Mouse (Mus musculus): ENCODE measurements around the gene Srd5a1. TPM values are rescaled to one million over a fixed set of nuclear protein-coding genes. Genes with fewer than 3 reads are reported as not detected.
"Not testable (repeated sequence)": the region's sequence is repeated elsewhere in the genome, so short reads cannot be mapped to it uniquely, and the experiment has no call there.

Srd5a1 gene
- polyA plus RNA-seq, 2 experiments, result 15.9 to 43.4 TPM

DNA sequence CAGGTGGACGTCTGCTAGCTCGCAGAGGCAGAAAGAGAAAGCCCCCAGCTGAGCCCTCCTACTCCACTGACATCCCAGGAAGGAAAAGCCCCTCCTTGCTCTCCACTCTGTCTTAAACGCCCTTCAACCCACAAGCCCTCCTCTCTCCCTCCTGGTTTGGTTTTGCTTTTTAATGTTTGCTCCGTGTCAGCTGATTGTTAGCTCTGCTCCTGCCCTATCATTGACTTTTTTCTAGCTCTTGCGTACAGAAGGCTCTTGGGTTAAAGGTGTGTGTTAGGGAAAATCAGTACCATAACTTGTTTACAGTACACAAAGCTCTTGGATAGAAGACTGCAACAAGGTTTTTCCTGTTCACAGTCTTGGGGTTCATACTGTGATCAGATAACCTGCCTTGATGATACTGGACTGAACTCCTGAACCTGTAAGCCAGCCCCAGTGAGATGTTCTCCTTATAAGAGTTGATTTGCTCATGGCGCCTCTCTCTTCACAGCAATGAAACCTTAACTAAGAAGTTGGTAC lies 26.9 kb upstream of the Srd5a1 start:
- Histone ChIP-seq H3K9me3 (ENCODE audit: control insufficient read depth, low read length) (no peaks in the 10 kb centered on the region), H3K4me1 (ENCODE audit: control insufficient read depth, insufficient read depth, low read length) (no peaks in the 10 kb centered on the region), H3K9ac (ENCODE audit: low read depth, low read length, severe bottlenecking) (no peak overlapping the region), H3K4me3 (replicated peaks; ENCODE audit: low read length) (no peak overlapping the region), H3K27ac (replicated peaks; ENCODE audit: low read depth, low read length) (no peak overlapping the region), H3K27me3 (ENCODE audit: control insufficient read depth, insufficient read depth, low read length) (no peaks in the 10 kb centered on the region), H3K36me3 (ENCODE audit: control insufficient read depth, insufficient read depth, low read length) (peaks cover 52% of the 10 kb centered on the region), H3K4me2 (replicated peaks; ENCODE audit: low read depth, low read length, severe bottlenecking) (no peak overlapping the region)
- 82% methylated on average over 6 of the region's 6 CpGs for WGBS
- no peak for TF ChIP-seq POLR2A (IDR thresholded peaks at IDR 0.05; ENCODE audit: borderline replicate concordance, extremely low read depth, insufficient read depth, insufficient read length)
- ATAC-seq (ENCODE audit: low FRiP score, low read depth) (no peak), DNase-seq (ENCODE audit: low spot score) (no peak)

DNA sequence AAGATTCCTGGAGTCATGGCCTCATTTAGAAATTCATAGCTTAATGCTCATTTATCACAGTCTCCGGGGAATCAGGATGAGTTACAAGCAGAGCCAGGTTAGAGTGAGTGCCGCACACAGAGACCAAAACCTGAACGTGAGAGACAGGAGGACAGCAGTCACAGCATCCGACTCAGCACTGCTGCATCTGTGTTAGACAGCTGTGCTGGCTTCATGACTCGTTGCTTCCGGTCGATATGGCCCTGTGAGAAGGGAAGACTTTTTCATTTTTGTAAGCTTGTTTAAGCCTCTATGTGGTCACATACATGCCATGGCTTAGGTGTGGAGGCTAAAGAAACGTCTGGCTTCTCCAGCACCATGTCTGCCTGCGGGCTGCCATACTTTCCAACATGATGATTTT lies 26.4 kb upstream of the Srd5a1 start:
- H3K36me3 ChIP-seq (ENCODE audit: control insufficient read depth, insufficient read depth, low read length), result peaks cover 55% of the 10 kb centered on the region
- DNase-seq (ENCODE audit: low spot score), result no peak
- no peak overlapping the region for H3K9ac ChIP-seq (ENCODE audit: low read depth, low read length, severe bottlenecking)
- WGBS, result 94% methylated on average over 9 of the region's 9 CpGs
- no peaks in the 10 kb centered on the region for H3K9me3 ChIP-seq (ENCODE audit: control insufficient read depth, low read length)
- H3K27ac ChIP-seq (replicated peaks; ENCODE audit: low read depth, low read length), result no peak overlapping the region
- ATAC-seq (ENCODE audit: low FRiP score, low read depth), result no peak
- no peaks in the 10 kb centered on the region for H3K27me3 ChIP-seq (ENCODE audit: control insufficient read depth, insufficient read depth, low read length)
- H3K4me3 ChIP-seq (replicated peaks; ENCODE audit: low read length), result no peak overlapping the region
- H3K4me2 ChIP-seq (replicated peaks; ENCODE audit: low read depth, low read length, severe bottlenecking), result no peak overlapping the region
- no peak for TF ChIP-seq POLR2A (IDR thresholded peaks at IDR 0.05; ENCODE audit: borderline replicate concordance, extremely low read depth, insufficient read depth, insufficient read length)
- no peaks in the 10 kb centered on the region for H3K4me1 ChIP-seq (ENCODE audit: control insufficient read depth, insufficient read depth, low read length)

DNA sequence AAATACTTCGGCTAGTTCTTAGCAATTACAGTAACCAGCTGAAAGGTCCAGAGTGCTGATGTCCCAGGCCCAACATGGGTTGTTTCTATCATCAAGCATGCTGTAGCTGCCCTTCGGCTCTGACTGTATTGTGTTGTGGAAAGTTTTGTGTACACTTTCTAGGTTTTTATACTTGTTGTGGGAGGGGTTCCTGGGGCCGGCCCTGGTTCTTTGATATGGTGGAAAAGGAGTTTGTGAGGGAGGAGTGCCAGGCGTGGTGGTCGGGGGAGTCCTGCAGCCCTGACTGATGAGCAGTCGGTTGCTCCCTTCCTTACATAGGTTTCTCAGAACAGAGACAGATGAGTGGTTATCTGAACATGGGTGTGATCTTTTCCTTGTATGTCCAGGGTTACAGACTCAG lies 25.6 kb upstream of the Srd5a1 start:
- TF ChIP-seq POLR2A (IDR thresholded peaks at IDR 0.05; ENCODE audit: borderline replicate concordance, extremely low read depth, insufficient read depth, insufficient read length), result no peak
- ATAC-seq (ENCODE audit: low FRiP score, low read depth) (no peak), DNase-seq (ENCODE audit: low spot score) (no peak)
- Histone ChIP-seq H3K36me3 (ENCODE audit: control insufficient read depth, insufficient read depth, low read length) (peaks cover 64% of the 10 kb centered on the region), H3K4me3 (replicated peaks; ENCODE audit: low read length) (no peak overlapping the region), H3K27ac (replicated peaks; ENCODE audit: low read depth, low read length) (no peak overlapping the region), H3K4me2 (replicated peaks; ENCODE audit: low read depth, low read length, severe bottlenecking) (no peak overlapping the region), H3K4me1 (ENCODE audit: control insufficient read depth, insufficient read depth, low read length) (no peaks in the 10 kb centered on the region), H3K9me3 (ENCODE audit: control insufficient read depth, low read length) (no peaks in the 10 kb centered on the region), H3K9ac (ENCODE audit: low read depth, low read length, severe bottlenecking) (no peak overlapping the region), H3K27me3 (ENCODE audit: control insufficient read depth, insufficient read depth, low read length) (no peaks in the 10 kb centered on the region)
- WGBS, result 84% methylated on average over 6 of the region's 6 CpGs

DNA sequence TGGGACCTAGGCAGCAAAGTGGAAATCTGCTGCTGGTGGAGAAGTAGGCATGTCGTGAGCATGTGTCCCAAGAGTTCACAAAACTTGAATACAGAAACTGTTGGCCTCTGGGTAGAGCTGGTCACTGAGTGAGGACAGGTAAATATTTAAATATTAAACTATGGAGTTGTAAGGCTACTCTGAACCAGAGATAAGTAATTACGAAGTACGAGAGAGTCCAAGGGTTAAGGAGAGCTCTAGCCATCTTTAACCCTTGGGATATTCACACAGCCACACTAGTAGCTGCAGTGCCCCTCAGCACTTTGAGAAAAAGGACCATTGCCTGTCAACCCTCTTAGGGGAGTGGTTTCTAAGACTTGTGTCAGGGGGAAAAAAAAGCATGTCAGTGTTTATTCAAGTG lies 25.1 kb upstream of the Srd5a1 start:
- peaks cover 68% of the 10 kb centered on the region for H3K36me3 ChIP-seq (ENCODE audit: control insufficient read depth, insufficient read depth, low read length)
- H3K27me3 ChIP-seq (ENCODE audit: control insufficient read depth, insufficient read depth, low read length), result no peaks in the 10 kb centered on the region
- H3K4me3 ChIP-seq (replicated peaks; ENCODE audit: low read length), result no peak overlapping the region
- no peak overlapping the region for H3K9ac ChIP-seq (ENCODE audit: low read depth, low read length, severe bottlenecking)
- no peak for TF ChIP-seq POLR2A (IDR thresholded peaks at IDR 0.05; ENCODE audit: borderline replicate concordance, extremely low read depth, insufficient read depth, insufficient read length)
- no peaks in the 10 kb centered on the region for H3K4me1 ChIP-seq (ENCODE audit: control insufficient read depth, insufficient read depth, low read length)
- H3K9me3 ChIP-seq (ENCODE audit: control insufficient read depth, low read length), result no peaks in the 10 kb centered on the region
- DNase-seq (ENCODE audit: low spot score) (no peak), ATAC-seq (ENCODE audit: low FRiP score, low read depth) (no peak)
- no peak overlapping the region for H3K27ac ChIP-seq (replicated peaks; ENCODE audit: low read depth, low read length)
- 95% methylated on average over 3 of the region's 3 CpGs for WGBS
- no peak overlapping the region for H3K4me2 ChIP-seq (replicated peaks; ENCODE audit: low read depth, low read length, severe bottlenecking)

DNA sequence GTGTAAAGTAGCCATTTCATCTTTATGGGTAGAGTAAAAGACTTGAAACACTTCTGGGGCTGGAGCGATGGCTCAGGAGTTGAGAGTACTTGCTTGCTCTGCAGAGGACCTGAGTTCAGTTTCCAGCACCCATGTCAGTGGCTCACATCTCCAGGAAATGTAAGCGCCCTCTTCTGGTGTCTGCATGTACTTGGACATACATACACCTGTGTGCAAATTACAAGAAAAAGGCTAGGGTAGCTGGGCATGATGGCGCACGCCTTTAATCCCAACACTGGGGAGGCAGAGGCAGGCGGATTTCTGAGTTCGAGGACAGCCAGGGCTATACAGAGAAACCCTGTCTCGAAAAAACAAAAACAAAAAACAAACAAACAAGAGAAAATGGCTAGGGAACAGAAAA lies 24.6 kb upstream of the Srd5a1 start:
- H3K27ac ChIP-seq (replicated peaks; ENCODE audit: low read depth, low read length); H3K9me3 ChIP-seq (ENCODE audit: control insufficient read depth, low read length); ATAC-seq (ENCODE audit: low FRiP score, low read depth); H3K4me3 ChIP-seq (replicated peaks; ENCODE audit: low read length); H3K9ac ChIP-seq (ENCODE audit: low read depth, low read length, severe bottlenecking); H3K4me1 ChIP-seq (ENCODE audit: control insufficient read depth, insufficient read depth, low read length); H3K27me3 ChIP-seq (ENCODE audit: control insufficient read depth, insufficient read depth, low read length); H3K4me2 ChIP-seq (replicated peaks; ENCODE audit: low read depth, low read length, severe bottlenecking); DNase-seq (ENCODE audit: low spot score): not testable (repeated sequence)
- peaks cover 72% of the 10 kb centered on the region for H3K36me3 ChIP-seq (ENCODE audit: control insufficient read depth, insufficient read depth, low read length)
- 94% methylated on average over 7 of the region's 7 CpGs for WGBS

DNA sequence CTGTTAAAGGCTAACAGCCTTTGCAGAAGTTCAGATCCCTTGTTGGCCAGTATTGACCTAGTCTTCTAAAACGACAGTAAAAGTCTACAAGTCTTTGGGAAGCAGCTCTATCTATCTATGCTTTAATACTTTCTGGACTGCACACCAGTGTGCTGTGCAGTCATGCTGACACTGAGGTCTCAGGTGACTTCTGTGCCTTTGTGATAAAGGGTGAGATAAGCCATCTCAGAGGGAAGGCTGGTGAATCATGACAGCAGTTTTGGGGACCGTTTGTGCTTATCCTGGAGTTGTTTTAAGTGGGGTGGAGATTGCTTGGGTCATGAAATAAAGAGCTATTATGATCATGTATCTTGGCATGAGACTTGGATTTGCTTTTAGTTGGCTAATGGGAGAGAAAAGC lies 22.7 kb upstream of the Srd5a1 start:
- H3K36me3 ChIP-seq (ENCODE audit: control insufficient read depth, insufficient read depth, low read length), result peaks cover 79% of the 10 kb centered on the region
- no peak overlapping the region for H3K4me2 ChIP-seq (replicated peaks; ENCODE audit: low read depth, low read length, severe bottlenecking)
- WGBS, result 91% methylated on average over 2 of the region's 2 CpGs
- no peaks in the 10 kb centered on the region for H3K27me3 ChIP-seq (ENCODE audit: control insufficient read depth, insufficient read depth, low read length)
- H3K9me3 ChIP-seq (ENCODE audit: control insufficient read depth, low read length), result no peaks in the 10 kb centered on the region
- ATAC-seq (ENCODE audit: low FRiP score, low read depth) (no peak), DNase-seq (ENCODE audit: low spot score) (no peak)
- H3K9ac ChIP-seq (ENCODE audit: low read depth, low read length, severe bottlenecking), result no peak overlapping the region
- no peak overlapping the region for H3K4me3 ChIP-seq (replicated peaks; ENCODE audit: low read length)
- TF ChIP-seq POLR2A (IDR thresholded peaks at IDR 0.05; ENCODE audit: borderline replicate concordance, extremely low read depth, insufficient read depth, insufficient read length), result no peak
- H3K4me1 ChIP-seq (ENCODE audit: control insufficient read depth, insufficient read depth, low read length), result no peaks in the 10 kb centered on the region
- H3K27ac ChIP-seq (replicated peaks; ENCODE audit: low read depth, low read length), result no peak overlapping the region

Data from limb, embryonic 14.5 days (tissue).